Mouse (Mus musculus) megakaryocyte, adult 5-6 weeks (primary cell): Measurements from ENCODE around the gene Kcnq1. TPM values are rescaled to one million over a fixed set of nuclear protein-coding genes. Genes with fewer than 3 reads are reported as not detected.

Experiments
- ATAC-seq: 2 replicates; pipeline ENCODE4 v1.8.0; 2016; ENCODE audit warnings: mild to moderate bottlenecking, inconsistent platforms; ENCODE audit not compliant: poor library complexity, severe bottlenecking
- total RNA-seq, 2 experiments: library from RNA; stranded (forward) in 1 of 2; stranded (reverse) in 1 of 2; fragments of 153-499, 151-499 nt in 1 of 2; fragments of 221-1000, 200-1000 nt in 1 of 2; gene quantifications; 2 replicates each; pipeline versions ENCODE4 v1.2.3 to v1.2.4; 2015 to 2017

Gene Kcnq1
- total RNA-seq, 2 experiments from 2014 or later = not detected

DNA sequence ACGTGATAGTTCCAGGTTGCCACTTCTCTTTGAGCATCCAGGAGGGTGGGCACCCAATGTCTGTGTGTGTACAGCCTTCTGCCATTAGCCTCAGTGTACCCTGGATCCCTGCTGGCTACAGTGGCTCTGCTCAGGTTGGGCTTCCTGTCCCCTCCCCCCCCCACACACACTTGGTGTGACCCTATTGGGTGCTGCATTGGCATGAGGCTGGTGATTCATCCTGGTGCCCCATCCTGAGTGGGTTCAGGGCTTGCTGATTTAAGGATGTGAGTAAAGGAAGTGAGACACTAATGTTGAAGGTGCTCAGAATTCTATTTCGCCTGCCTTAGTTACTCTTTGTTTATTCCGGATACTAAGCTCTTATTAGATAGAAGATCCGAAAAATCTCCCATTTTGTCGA is 26.7 kb downstream of the Kcnq1 start:
- peak; percentile 91 for ATAC-seq

DNA sequence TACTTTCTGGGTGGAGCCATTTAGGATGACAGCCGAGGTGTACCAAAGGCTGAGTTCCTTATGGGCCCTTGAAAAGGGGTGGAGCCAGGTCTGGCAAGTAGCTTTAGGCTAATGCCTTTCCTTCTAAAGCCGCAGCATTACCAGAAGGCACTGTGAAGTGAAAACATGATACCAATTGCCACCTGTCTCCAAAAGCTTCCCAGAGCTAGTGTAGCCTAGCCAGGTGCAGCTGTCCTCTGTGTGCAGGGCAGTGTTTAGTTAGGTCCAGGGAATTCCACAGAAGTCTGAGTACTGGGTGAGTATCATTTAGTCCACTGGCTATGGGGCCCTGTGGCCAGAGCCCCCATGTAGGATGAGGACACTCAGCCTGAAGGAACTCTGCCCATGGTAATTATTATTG is 30.0 kb downstream of the Kcnq1 start:
- no peak for ATAC-seq

DNA sequence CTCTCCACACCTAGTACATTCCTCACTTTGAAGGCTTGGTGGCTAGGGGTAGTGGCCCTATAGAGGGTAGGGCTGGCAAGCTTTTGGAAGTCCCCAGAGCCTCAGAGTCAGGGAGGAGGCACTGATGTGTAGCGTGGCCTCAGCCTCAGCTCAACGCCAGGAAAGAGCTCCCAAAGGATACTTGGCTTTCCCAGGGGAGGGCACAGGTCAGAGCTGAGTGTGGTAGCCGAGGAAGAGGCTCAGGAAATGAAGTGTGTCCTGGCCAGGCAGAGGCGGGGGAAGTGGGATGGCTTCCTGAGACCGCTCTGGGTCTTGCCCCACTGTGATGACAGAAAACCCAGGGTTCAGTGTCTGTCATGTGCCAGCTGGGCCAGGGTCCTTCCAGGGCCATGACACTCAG is 30.4 kb downstream of the Kcnq1 start:
- ATAC-seq = no peak

DNA sequence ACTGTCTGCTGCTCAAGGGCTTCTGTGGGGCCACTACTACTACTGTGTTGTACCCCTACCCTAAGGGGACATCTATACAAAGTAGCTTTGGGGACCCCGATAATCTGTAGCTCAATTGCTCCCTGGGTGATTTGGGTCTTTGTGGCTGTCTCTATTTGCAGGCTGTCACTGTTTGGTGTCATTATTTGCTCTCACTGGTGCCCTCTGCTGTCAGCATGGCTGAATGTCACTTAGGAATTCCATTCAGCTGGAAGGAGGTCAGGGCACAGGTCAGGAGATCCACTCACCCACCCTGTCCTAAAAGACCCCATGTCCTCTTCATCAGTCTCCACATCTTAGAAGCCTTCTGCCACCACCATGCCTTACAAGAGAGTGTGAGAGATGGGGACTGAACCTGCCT is 32.6 kb downstream of the Kcnq1 start:
- peak; percentile 73 for ATAC-seq

DNA sequence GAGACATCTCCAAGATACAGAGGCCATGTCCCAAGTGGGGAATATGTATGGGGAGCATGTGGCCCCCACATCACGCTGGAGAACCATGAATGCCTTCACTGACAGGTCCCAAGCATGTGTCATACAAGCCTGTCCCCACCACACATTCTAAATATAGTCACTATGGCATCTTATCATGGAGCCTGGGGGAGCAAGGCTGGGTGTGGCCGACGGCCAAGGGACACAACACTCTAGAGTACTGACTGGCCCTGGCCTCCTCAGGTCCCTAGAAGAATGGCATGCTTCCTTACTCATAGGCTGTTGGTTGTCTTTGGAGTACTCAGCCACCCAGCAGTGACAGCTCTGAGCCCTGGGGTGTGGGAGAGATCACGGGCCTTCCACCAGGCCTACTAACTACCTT is 33.8 kb downstream of the Kcnq1 start:
- no peak for ATAC-seq

DNA sequence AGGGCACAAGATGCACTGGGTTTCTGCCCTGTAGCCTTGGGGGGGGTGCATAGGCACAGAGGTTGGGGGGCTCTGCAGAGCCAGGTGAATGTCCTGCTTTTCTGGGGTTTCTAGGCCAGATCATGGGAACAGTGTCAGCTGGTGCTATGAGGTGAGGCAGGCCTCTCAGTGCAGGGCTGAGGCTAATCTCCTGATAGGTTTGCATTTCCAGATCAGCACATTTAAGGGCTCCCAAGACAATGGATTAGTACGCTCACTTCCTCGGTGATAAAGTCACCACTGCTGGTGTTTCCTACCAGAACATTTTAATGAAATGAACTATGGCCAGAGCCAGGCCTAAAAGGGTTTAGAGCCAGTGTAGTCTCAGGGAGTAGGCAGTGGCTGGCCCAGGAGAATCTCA is 36.5 kb downstream of the Kcnq1 start:
- ATAC-seq = no peak

DNA sequence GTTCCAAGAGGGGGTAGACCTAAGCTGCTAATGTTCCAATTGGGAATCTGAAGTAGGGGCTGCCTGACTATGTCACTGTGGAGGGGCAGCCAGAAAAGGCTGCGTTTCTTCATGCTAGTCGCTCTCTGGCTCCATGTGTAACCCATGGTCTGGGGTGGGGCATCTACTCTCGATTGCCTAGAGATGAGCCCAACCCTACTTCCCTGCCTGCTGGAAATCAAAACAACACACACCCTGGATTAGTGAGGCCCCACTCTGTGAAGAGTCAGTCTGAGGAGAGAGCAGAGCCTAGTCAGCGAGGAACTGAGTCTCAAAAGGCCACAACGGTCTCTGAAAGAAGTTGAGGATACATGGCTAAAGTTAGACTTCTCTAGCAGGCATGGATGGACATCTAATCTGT is 40.9 kb downstream of the Kcnq1 start:
- no peak for ATAC-seq

DNA sequence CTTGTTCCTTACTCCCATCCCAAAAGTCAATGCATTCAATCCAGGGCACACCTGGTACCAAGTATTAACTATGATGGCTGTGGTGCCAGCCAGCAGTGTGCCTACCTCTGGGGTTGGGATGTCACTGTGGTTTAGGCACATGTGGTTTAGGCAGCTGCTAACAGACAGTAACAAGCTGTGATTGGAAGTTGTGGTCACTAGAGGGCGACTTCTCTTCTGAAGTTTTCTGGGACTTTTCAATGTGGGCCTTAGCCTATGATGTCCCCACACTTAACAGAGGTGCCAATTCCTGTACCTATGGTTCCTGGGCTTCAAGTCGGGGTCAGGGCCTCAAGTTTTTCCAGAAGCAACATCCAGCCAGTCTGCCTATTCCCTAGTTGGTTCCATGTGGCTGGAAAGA is 45.0 kb downstream of the Kcnq1 start:
- peak; percentile 45 for ATAC-seq

DNA sequence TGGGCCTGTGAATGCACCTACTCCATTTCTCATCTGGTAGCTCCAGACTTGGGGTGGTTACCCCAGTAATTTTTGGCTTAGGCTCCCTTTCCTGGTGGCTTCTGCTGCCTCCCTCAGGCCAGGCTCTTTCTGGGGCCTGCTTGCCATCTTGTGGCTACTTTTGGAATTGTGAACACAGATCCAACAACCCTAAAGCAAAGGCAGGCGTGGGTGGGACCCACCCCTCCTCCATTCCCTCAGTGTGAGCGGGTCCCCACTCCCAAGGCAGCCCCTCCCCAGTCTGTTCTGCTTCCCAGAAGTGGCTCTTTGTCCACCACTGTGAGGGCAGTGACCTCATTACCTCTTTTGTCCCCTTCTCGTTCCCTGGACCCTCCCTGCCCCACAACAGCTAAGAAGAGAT is 46.2 kb downstream of the Kcnq1 start:
- ATAC-seq = no peak

DNA sequence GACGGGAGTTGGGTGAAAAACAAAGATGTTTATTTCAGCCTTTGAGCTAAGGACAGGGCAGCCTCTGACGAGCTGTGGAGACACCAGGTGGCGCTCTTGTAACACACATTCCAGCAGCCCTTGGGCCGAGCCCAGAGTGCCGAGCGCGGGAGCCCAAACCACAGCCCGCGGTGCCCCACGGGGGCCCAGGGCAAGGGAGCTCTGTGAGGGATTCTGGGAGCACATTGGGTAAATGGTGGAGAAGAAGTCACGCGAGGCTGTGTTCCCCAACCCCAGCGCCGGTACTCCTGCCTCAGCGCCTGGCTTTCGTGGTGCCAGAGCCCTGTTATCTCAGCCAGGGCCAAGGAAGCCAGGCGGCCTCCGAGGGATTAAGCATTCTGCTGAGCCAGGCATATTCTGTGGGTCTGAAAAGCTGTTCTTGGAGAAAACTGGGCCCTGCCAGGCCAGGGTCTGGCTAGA is 47.8 kb downstream of the Kcnq1 start:
- peak; percentile 93 for ATAC-seq

DNA sequence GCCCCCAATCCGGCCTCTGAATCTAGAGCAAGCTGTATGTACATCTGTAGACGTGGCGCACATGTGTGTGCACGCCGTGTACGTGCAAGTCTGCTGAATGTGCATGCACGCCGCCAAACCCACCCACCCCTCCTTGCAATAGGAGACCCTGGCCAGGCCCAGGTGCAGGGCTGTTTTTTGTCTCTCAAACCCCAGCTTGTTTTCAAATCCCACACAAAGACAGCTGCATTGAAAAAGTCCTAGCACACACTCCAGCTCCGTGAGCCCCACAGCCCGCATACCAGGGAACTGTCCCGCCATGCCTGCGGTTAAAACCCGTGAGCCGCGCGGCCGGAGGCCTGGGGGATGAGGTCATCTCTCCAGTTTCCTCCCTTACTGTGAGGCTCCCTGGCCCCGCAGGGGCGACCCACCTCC is 48.3 kb downstream of the Kcnq1 start:
- no peak for ATAC-seq

DNA sequence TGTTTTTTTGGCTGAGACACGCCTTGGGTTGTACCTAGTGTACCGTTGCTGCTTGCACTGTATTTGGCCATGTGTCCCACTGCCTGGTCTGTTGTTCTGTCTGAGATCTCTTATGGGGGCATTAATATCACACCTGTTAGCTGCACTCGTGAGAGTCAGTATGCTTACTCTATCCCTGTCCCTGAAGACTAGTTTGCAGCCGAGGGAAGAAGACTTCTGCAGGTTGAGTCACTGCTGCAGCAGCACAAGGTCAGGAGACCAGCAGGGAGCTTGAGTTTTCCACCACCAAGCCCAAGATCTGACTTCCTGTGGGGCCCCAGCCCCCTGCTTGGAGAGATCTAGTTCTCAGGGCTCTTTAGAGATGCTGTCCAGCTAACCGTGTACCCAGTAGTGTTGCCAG is 49.1 kb downstream of the Kcnq1 start:
- ATAC-seq = no peak

DNA sequence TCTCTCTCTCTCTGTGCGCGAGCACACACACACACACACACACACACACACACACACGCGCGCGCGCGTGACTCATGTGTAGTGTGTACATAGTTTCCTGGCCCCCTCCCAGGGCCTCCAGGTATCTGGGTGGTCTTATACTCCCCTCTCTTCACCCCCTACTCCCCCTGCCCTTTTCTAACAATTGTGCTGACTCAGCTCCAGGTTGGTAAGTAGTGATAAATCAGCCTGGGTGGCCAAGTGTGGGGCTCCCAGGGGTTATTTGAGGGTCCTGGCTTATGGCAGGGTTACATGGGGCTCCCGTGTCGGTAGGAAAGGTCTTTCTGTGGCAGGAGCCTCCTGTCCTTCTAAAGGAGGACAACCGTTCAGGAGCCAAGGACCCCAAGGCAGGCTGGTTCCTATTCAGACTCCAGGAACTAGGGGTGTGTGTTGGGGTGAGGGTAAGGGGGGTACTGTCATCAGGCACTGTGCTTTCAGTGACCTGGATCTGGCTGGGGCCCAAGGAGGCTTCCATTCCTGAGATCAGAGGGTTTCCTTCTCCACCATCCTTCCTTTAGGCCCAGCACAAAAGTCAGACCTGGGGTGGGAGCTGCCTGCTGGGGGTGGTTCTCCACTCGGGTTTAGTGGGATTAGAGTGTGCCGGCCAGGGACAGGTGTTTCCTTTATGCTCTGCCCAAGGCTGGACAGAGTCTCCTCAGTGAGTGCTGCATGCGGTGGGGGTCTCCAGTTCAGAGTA is 52.7 kb downstream of the Kcnq1 start:
- ATAC-seq = no peak

DNA sequence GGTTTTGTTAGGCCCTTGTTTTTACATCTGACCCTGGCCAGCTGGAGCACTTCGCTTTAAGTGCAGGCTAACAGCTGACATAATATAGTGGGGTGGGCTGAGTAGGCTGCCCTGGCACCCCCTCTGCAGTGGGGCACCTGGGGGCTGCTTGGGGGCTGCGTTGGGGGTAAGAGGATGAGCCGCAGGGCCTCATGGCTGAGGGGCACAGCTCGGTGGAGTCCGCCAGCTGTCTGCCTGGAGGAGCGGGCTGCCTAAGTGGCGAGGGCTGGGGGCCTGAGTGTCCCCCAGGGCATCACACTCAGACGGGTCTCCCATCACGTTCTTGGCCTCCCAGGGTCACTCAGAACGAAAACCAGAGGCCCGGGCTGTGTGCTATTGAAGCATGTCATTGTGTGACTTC is 53.3 kb downstream of the Kcnq1 start:
- ATAC-seq = no peak

DNA sequence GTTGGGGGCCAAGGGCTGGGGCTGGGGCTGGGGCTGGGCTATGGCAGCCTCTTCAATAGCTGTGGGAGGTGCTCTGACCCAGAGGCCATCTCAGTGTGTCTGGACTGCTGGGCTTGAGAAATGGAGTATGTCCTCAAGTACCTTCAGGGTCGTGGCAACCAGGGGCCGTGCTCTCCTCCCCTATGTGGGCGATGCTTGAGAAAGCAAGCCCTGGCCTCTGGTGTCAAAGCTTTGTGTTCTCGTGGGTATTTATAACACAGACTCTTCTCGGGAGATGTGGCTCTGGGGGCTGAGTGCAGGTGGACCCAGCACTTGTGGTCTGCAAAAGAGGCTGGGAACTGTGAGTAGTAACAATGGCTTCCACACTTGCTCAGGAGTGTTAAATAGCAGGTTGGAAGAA is 53.9 kb downstream of the Kcnq1 start:
- no peak for ATAC-seq

DNA sequence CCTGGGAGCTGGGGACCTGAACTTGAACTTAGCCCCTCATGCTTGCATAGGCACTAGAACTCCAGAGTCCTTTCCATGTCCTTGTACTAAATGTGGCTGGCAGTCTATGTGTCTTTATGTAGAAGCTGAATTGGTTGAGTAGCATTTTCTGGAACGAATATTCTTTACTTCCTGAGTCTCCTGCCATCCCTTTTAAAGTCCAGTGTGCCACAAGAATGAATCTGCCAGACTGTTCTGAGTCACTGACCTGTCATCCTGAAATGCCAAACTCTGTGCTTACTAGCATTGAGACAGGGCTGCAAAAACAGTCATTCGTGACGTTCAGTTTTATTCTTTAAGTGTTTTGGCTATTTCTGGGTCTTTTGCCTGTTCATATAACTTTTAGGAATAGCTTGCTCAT is 55.9 kb downstream of the Kcnq1 start:
- no peak for ATAC-seq

DNA sequence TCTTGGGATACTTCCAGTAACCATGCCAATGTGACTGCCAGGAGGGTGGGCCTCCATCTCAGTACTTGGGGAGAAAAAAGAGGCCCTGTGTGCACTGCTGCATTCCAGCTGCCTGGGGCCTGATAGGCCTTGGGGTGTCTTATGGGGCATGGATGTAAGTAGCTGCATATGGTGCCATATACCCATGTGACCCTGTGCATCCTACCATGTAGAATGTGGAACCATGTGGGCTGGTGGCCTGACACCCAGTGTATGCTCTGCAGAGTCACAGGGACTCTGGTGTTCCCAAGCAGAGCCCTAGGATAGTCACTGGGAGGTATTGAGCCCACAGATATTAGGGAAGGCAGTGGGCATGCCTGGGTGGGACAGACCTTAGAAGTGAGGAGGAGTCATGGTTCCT is 57.9 kb downstream of the Kcnq1 start:
- ATAC-seq = no peak

DNA sequence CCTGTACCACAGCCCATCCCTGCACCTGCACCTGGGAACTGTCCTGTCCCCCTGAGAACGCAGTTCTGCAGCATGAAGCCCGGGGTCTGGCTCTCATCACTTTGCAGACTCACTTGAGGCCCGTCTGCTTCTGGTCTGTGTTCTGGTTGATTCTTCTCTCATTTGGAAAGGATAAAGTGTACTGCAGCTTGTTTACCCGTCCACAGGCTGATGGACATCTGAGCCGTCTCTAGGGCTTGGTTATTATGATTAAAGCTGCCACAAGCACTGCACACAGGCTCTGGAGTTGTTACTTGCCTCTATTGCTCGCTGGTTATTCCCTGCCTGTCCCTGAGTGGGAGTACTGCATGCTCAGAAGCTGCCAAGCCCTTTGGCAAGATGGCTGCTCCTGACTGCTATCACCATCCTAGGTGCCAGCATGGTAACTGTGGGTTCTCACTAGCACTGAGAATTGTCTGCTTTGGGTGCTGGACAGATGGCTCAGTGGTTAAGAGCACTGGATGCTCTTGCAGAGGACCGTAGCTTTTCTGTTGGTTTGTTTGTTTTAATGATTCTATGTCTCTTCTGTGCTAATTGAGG is 59.6 kb downstream of the Kcnq1 start:
- ATAC-seq = no peak

DNA sequence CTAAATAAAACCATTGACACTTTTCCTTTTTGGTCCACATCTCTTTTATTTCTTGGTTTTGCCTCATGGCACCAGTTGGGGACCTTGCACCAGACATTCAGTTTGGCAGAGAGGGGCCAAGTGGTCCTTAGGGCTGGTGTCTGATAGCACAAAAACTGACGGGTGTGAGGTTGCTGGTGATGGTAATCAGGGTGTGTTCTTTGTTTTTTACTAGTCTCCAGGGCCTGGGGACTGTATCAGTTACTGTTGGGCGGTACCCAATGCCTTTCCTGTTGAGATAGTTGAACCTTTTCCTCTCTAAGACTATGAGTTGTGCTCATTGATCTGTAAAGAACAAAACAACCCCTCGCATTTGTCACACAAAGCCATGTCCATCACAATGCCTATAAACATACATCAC is 61.1 kb downstream of the Kcnq1 start:
- no peak for ATAC-seq

DNA sequence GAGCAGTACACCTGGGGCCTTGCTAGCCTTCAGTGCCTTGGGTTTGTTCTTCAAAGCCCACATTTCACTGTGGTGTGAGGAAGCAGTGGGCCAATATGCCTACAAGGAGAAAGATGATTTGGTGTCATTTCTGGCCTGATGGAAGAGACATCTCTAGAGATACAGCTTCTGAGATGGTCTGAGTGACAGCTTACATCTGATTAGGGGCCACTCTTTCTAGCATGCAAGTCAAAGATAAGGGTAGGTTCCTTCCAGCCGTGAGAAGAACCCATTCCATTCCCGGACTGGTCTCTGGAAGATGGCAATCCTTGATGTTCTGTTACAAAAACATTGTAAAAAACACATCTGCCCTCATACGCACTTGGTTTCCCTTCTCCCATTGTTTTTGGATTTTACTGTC is 63.2 kb downstream of the Kcnq1 start:
- ATAC-seq = no peak

DNA sequence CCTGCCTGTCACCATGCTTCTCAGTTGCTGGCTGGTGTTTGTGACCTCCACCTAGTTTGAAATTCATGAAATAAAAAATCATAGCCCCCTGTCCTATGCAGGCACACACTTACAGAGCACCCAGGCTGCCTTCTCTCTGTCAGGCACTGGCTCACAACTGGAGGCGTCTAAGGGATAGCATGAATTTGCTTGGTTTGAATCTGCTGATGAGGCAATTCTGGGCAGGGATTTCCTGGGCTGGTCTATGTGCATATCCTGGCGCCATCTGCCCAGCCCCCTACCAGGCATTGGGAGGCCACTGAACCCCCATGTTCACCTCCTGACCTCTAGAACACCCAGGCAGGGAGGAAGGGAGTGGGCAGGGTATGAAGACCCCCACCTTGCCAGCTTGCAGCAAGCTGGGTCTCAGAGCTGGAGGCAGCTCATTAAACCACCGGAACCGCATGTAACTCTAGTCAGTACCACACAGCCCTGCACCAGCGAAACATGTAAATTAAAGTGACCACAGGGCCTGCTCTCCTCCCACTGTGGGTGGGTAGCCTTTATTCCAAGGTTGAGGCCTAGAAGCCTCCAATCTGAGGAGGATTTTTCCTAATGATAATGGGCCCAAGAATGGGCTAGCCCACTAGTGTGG is 66.9 kb downstream of the Kcnq1 start:
- ATAC-seq = no peak

DNA sequence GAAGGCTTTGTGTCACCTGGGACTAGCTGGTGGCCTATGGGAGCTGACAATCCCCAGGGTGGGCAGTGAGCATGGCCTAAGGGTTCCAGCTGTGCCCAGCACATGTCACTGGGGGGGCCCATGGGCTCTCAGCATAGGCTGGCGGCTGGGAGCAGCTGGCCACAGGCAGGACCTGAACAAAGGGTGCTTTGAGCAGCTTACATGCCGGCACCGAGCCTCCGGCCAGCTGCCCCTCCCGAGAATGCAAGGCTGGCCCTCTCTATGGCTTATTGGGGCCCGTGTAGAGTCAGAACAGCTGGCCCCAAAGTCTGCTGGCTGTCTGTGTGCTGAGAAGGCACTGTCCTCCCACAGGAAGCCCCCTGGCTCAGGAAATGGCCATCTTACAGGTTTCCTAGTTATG is 68.5 kb downstream of the Kcnq1 start:
- ATAC-seq = no peak
